Mouse (Mus musculus) stomach, embryonic 15.5 days (tissue): Measurements from ENCODE around the gene Zfp316. TPM values are rescaled to one million over a fixed set of nuclear protein-coding genes. Genes with fewer than 3 reads are reported as not detected.

ENCODE experiments used
- ATAC-seq: fragments of 200-750 bp; cut with Nextera tagmentation; 2 replicates; pipeline ENCODE4 v1.8.0; 2017; ENCODE audit warnings: low read depth, moderate number of reproducible peaks, moderate TSS enrichment; ENCODE audit not compliant: insufficient read depth, low FRiP score
- H3K27ac ChIP-seq: fragments of 300-500 bp; sonication (generic); 2 replicates; pipeline ENCODE4 v1.5.1; 2015; ENCODE audit warnings: mild to moderate bottlenecking, inconsistent platforms
- H3K27me3 ChIP-seq: fragments of 300-500 bp; sonication (generic); replicated peaks from 2 replicates; pipeline ENCODE4 v1.6.1; 2015; ENCODE audit warnings: inconsistent platforms
- H3K36me3 ChIP-seq: fragments of 300-500 bp; sonication (generic); 2 replicates; pipeline ENCODE4 v1.6.1; 2015; ENCODE audit warnings: inconsistent platforms
- H3K4me1 ChIP-seq: fragments of 300-500 bp; sonication (generic); 2 replicates; pipeline ENCODE4 v1.6.1; 2015; ENCODE audit warnings: inconsistent platforms
- H3K4me2 ChIP-seq: fragments of 300-500 bp; sonication (generic); 2 replicates; pipeline ENCODE4 v1.6.1; 2015; ENCODE audit warnings: mild to moderate bottlenecking, inconsistent platforms
- H3K4me3 ChIP-seq: fragments of 300-500 bp; sonication (generic); replicated peaks from 2 replicates; pipeline ENCODE4 v1.5.1; 2015; ENCODE audit warnings: inconsistent platforms
- H3K9ac ChIP-seq: fragments of 300-500 bp; sonication (generic); 2 replicates; pipeline ENCODE4 v1.6.1; 2015; ENCODE audit warnings: inconsistent platforms
- H3K9me3 ChIP-seq: fragments of 300-500 bp; sonication (generic); 2 replicates; pipeline ENCODE4 v1.6.1; 2016; ENCODE audit warnings: inconsistent platforms
- WGBS: fragments of 180-500 bp; shearing (Covaris S2); methylation state at CpG from one replicate; pipeline ENCODE4 v1.1.7; 2015; 5-methylcytosine and 5-hydroxymethylcytosine counted together
- polyA plus RNA-seq: library from polyadenylated mRNA; unstranded; fragments of >200 nt; fragmentation: Nextera tagmentation; extraction: Ambion mirVana; gene quantifications from 2 replicates; pipeline ENCODE4 v1.2.1, GENCODE M21; 2015

Gene Zfp316
- polyA plus RNA-seq = 3.0 and 3.3 TPM in 2 replicates

DNA sequence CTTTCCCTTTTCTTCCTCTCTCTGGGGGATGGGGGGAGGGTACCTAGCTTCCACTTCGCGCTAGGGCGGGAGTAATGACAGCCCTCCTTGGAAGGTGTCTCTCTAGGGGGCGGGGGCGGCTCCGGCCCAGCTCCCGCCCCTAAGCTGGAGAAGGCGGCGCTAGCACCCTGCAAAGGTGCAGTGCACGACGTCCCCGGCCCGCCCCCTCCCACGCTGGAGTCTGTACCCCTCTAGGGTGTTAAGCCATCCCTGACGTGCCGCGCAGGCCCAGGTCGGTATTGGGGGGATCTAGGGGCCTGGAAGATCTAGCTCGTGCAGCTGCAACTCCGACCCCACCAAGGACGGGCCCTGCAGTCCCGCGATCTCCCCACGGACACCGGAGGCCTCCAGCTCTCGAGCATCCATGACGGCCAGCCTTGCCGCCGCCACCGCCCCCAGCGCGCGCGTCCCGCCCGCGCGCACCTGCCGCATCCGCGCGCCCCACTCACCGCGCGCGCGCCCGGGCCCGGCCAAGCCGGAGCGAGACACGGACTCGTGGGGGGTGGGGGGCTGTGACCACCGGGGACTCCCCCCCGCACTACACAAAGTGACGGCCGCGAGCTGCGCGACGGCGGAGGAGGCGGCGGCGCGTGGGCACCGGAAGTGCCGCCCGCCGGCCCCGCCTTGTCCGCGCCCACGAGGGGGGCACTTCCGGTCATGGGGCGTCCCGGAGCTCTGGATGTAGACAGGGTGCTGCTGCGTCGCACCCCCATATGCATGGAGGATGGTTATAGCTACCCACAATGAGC is at the start of gene Zfp316:
Gene Zfp316, minus strand, starts transcription at position 660 of the 788 bp plus-strand sequence.
- Histone ChIP-seq H3K9ac (peak within 1 kb of the TSS; percentile 82), H3K36me3 (no peaks in the 10 kb centered on the region), H3K9me3 (no peaks in the 10 kb centered on the region), H3K4me2 (peak within 1 kb of the TSS; percentile 83), H3K27me3 (no peaks in the 10 kb centered on the region), H3K4me3 (peak within 1 kb of the TSS; percentile 90), H3K27ac (peak within 1 kb of the TSS; percentile 72; the same call in 1 of the 2 replicates), H3K4me1 (peaks cover 14% of the 10 kb centered on the region)
- peak; percentile 71 for ATAC-seq
- under 1% methylated on average over 73 of the region's 79 CpGs for WGBS

DNA sequence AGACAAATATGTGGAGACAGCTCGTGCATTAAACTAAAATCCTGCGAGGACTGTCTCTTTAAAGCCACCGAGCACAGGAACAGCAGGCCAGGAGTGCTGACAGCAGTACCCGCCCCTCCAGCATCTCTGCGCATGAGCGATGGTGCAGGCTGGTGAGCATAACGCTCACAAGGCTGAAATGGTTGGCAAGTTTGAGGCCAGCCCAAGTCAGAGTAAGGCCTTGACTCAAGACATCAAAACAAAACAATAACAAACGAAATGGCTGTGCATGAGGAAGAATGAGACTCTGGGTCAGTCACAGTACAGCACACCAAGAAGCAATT is 47.4 kb upstream of the Zfp316 start:
- no peak for ATAC-seq
- H3K9ac ChIP-seq = no peak overlapping the region
- peaks cover 31% of the 10 kb centered on the region for H3K36me3 ChIP-seq
- H3K27ac ChIP-seq = no peak overlapping the region
- no peak overlapping the region for H3K4me3 ChIP-seq
- H3K27me3 ChIP-seq = no peaks in the 10 kb centered on the region
- no peaks in the 10 kb centered on the region for H3K9me3 ChIP-seq
- WGBS = 85% methylated on average over 8 of the region's 8 CpGs
- peaks cover 16% of the 10 kb centered on the region for H3K4me1 ChIP-seq
- no peak overlapping the region for H3K4me2 ChIP-seq

DNA sequence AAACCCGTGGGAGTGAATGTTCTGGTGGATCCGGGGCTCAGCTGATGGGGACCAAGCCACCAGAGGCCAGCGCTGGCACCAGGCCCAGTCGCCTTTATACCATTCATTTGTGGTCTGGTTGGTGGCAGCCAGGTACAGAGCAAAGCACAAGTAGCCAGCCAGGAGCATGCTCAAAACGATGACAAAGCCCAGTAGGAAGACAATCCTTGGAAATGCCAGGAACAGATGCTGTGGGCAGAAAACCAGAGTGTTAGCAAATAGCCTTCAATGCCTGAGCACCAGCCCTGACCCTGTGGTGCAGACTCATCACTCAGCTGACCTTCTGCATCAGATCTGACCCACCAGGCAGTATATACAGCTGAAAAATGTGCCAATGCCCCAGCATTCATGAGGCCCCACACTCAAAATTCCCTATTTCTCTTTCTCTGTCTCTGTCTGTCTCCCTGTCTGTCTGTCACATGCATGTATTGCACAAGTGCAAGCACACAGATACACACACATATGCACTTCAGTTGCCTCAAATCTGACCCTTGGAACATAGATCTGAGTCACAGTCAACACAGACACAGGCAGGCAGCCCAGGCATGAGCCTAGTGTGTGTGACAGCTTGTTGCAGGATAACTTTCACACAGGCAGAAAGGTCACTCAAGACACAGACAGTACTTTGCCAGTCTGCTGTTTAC is 46.9 kb upstream of the Zfp316 start:
- Histone ChIP-seq H3K9ac (no peak overlapping the region), H3K27me3 (no peaks in the 10 kb centered on the region), H3K4me1 (peaks cover 16% of the 10 kb centered on the region), H3K36me3 (peaks cover 32% of the 10 kb centered on the region), H3K27ac (no peak overlapping the region), H3K4me3 (no peak overlapping the region), H3K9me3 (no peaks in the 10 kb centered on the region), H3K4me2 (no peak overlapping the region)
- WGBS = 90% methylated on average over 5 of the region's 5 CpGs
- ATAC-seq = no peak

DNA sequence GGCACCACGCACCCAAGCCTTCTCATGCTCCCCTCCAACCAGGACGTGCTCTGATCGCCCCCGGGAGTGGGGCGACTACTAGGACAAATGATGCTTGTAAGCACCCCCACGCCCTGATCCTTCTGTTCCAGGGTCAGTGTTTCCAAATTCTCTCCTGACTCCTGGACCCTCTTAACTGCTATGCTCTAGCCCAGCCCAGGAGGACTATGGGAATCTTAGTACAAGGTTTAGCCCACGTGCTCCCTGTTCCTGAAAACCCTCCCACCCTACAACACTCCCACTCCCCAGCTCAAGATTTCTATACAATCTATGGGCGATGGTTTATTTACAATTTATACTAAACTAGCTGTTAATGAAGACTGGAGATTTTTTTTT is 45.7 kb upstream of the Zfp316 start:
- no peak overlapping the region for H3K9ac ChIP-seq
- 13% methylated on average over 8 of the region's 8 CpGs for WGBS

DNA sequence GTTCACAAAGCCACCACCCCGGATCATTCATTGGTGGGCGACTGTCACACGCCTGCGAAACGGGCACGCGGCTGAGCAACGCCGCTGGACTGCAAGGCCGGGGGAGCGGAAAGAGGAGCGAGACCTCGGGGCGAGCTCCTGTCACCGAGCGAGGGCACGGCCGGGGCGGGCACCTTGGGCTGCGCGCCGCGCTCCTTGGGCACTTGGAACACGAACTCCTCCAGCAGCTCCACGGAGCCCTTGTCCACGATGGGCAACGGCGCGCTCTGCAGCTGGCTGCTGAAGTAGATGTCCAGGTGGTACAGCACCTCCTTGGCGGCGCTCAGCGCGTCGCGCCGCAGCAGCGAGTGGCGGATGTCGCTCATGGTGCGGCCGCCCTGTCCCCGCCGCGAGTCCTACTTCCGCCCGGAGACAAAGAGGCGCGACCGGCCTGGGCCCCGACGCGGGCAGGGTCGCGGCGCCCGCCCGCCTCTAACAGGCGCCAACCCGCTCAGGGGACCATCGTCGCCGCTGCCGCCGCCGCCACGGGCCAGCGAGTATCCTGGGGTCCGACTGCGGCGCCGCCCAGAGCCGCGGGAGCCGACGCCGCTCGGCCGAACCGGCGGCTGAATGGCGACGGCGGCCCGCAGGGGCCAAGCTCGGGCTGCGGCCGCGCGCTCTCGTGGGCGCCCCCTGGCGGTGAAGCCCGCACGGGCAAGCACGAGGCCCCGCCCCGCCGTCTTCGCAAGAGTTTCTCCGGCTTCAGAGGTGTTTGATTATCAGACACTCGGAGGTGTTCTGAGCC is 45.1 kb upstream of the Zfp316 start, which contains the start of gene E130309D02Rik:
Gene E130309D02Rik, minus strand, starts transcription at position 631 of the 784 bp plus-strand sequence.
- Histone ChIP-seq H3K4me1 (peaks cover 16% of the 10 kb centered on the region), H3K9ac (peak within 1 kb of the TSS; percentile 83), H3K9me3 (no peaks in the 10 kb centered on the region), H3K4me3 (peak within 1 kb of the TSS; percentile 91), H3K27ac (peak within 1 kb of the TSS; percentile 87), H3K36me3 (peaks cover 51% of the 10 kb centered on the region), H3K4me2 (peak within 1 kb of the TSS; percentile 91), H3K27me3 (no peaks in the 10 kb centered on the region)
- ATAC-seq = peak; percentile 81
- under 1% methylated on average over 100 of the region's 101 CpGs for WGBS

More for the DNA sequence above, 45.7 kb upstream of the Zfp316 start:
- Histone ChIP-seq H3K4me3 (peak overlapping the region; percentile 91), H3K4me1 (peaks cover 16% of the 10 kb centered on the region), H3K9me3 (no peaks in the 10 kb centered on the region), H3K36me3 (peaks cover 45% of the 10 kb centered on the region), H3K27ac (no peak overlapping the region), H3K4me2 (peak overlapping the region; percentile 91), H3K27me3 (no peaks in the 10 kb centered on the region)
- ATAC-seq = peak; percentile 7; the same call in 1 of the 2 replicates

DNA sequence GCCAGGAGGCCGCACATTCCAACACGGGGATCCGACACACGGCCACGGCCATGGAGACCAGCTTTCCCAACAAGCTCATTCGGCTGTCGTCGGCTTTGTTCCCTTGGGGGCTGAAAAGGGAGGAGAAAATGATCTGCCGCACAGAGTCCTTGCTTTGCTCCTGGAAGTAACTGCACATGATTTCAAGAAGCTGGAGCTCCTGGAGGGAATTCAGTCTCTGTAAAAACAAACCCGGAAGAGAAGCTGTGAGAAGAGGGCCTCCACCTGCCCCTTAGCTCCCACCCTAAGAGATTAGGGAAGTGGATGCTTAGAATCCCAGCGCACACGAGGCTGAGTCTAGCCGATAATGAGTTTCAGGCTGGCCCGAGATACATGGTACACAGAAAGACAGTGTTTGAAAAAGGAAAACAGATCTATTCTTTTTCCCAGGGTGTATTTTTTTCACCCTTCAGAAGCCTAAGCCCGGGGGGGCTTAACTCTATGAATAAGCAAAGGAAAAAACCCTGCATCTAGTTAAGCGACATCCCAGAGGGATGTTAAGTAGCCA is 44.4 kb upstream of the Zfp316 start:
- WGBS = 1% methylated on average over 16 of the region's 16 CpGs
- peaks cover 55% of the 10 kb centered on the region for H3K36me3 ChIP-seq
- H3K4me1 ChIP-seq = peaks cover 16% of the 10 kb centered on the region
- peak overlapping the region; percentile 91 for H3K4me2 ChIP-seq
- peak overlapping the region; percentile 91 for H3K4me3 ChIP-seq
- H3K9ac ChIP-seq = peak overlapping the region; percentile 83
- peak overlapping the region; percentile 87 for H3K27ac ChIP-seq
- no peaks in the 10 kb centered on the region for H3K27me3 ChIP-seq
- ATAC-seq = no peak
- no peaks in the 10 kb centered on the region for H3K9me3 ChIP-seq

DNA sequence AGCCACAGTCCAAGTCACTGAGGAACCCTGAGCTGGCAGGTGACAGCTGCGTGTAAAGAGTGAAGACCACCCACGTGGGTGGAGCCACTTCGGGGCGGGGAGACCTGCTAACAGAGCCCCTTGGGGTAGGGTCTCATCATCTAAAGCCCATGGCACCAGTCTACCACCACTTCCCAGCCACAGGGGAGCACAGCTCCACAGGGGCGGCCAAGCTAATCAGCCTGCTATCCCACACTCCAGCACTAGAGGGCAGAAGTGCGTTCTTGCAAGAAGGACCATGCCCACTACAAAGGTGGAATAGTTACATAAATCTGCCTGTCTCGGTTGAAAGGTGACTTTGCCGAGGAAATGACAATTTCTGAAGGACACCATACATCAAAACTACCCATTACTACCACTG is 42.1 kb upstream of the Zfp316 start:
- no peaks in the 10 kb centered on the region for H3K27me3 ChIP-seq
- peaks cover 16% of the 10 kb centered on the region for H3K4me1 ChIP-seq
- H3K9me3 ChIP-seq = no peaks in the 10 kb centered on the region
- no peak overlapping the region for H3K4me2 ChIP-seq
- no peak overlapping the region for H3K27ac ChIP-seq
- H3K36me3 ChIP-seq = peaks cover 50% of the 10 kb centered on the region
- no peak overlapping the region for H3K9ac ChIP-seq
- WGBS = 58% methylated on average over 8 of the region's 8 CpGs
- no peak overlapping the region for H3K4me3 ChIP-seq
- ATAC-seq = no peak

DNA sequence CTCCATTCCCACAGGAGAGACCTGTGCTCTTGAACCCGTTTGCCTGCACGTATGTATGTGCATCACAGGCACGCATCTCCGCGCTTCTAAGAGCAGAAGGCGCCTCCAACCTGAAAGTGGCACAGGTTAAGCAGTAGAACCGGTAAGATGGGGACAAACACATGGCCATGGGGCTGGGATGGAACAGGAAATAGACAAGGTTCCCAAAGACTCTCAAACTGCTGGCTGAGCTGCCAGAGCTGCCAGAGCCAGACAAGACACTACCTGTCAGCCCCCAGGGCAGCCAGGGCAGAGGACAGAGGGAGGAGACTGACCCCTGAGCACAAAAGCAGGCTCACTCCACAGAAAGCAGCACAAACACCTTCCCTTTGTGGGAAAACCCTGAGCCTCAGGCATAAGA is 40.1 kb upstream of the Zfp316 start:
- Histone ChIP-seq H3K9ac (no peak overlapping the region), H3K27ac (no peak overlapping the region), H3K9me3 (no peaks in the 10 kb centered on the region), H3K27me3 (no peaks in the 10 kb centered on the region), H3K4me2 (no peak overlapping the region), H3K4me1 (peaks cover 16% of the 10 kb centered on the region), H3K36me3 (peaks cover 62% of the 10 kb centered on the region), H3K4me3 (no peak overlapping the region)
- no peak for ATAC-seq
- 89% methylated on average over 7 of the region's 7 CpGs for WGBS

DNA sequence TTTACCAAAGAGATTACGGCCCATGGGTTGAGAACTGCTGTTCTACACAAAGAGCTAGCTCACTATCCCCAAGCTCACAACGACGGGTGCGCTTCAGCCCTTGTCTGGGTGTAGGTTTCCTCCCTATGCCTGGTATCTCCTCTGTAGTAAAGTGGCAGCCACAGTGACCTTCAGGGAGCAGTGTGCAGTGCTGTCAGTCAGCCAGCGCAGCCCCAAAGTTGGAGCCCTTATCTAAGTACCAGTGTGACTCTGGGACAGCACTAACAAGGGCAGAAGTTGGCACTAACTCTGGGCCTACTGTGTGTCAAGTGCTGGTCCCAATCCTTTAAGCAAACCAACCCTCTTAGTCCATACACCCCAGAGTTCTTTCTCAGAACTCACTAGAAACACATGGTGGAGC is 39.0 kb upstream of the Zfp316 start:
- ATAC-seq = no peak
- H3K4me2 ChIP-seq = no peak overlapping the region
- H3K9ac ChIP-seq = no peak overlapping the region
- 76% methylated on average over 5 of the region's 5 CpGs for WGBS
- H3K27ac ChIP-seq = no peak overlapping the region
- H3K9me3 ChIP-seq = no peaks in the 10 kb centered on the region
- peaks cover 69% of the 10 kb centered on the region for H3K36me3 ChIP-seq
- no peak overlapping the region for H3K4me3 ChIP-seq
- H3K27me3 ChIP-seq = no peaks in the 10 kb centered on the region
- peaks cover 9% of the 10 kb centered on the region for H3K4me1 ChIP-seq

DNA sequence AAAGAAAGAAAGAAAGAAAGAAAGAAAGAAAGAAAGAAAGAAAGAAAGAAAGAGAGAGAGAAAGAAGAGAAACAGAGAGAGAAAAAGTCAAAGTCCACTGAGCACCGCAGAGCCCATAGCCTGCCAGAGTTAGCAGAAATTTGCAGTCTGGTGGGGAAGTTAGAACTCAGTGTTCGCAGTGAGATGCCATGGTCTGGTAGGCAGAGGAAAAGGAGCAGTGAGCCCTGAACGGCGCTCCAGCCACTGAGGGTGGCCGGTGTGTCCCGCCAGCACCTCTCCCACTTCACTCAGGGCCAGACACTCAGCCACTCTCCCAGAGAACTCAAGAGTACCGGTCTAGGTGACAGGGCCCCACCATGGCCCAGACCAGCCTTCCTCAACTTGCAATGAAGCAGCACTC is 34.4 kb upstream of the Zfp316 start:
- ATAC-seq = no peak
- peaks cover 61% of the 10 kb centered on the region for H3K36me3 ChIP-seq

DNA sequence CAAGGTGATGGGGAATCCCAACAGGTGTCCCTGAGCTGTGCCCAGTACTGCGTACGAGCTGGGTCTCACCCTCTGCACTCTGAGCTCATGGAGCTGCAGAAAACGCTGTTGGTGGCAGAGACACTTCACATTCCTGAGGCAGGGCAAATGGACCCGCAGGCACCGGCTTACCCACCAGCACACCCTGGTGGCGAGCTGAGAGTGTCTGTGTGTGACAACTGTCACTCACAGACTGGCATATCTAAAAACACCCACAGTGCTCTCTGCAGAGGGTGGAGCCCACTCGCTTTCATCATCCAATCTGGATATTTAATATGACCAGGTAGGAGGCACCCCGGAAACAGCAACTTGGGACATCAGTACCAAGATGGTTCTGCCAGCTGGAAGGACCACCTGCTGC is 31.5 kb upstream of the Zfp316 start:
- Histone ChIP-seq H3K4me1 (no peaks in the 10 kb centered on the region), H3K27ac (no peak overlapping the region), H3K27me3 (no peaks in the 10 kb centered on the region), H3K9me3 (no peaks in the 10 kb centered on the region), H3K36me3 (peaks cover 44% of the 10 kb centered on the region), H3K4me2 (no peak overlapping the region), H3K4me3 (no peak overlapping the region), H3K9ac (no peak overlapping the region)
- 79% methylated on average over 8 of the region's 8 CpGs for WGBS
- no peak; the same call in 1 of the 2 replicates for ATAC-seq

More for the DNA sequence above, 34.4 kb upstream of the Zfp316 start:
- 88% methylated on average over 7 of the region's 7 CpGs for WGBS
- H3K4me2 ChIP-seq = no peak overlapping the region
- H3K4me1 ChIP-seq = no peaks in the 10 kb centered on the region
- no peaks in the 10 kb centered on the region for H3K27me3 ChIP-seq
- H3K9ac ChIP-seq = no peak overlapping the region
- H3K9me3 ChIP-seq = no peaks in the 10 kb centered on the region
- H3K27ac ChIP-seq = no peak overlapping the region
- no peak overlapping the region for H3K4me3 ChIP-seq
